Mouse (Mus musculus) heart, embryonic 13.5 days (tissue): ENCODE data around the gene Epha2. TPM values are rescaled to one million over a fixed set of nuclear protein-coding genes. Genes with fewer than 3 reads are reported as not detected.

ENCODE experiments used
- ATAC-seq: fragments of 200-750 bp; cut with Nextera tagmentation; 2 replicates; pipeline ENCODE4 v1.8.0; 2017; ENCODE audit warnings: moderate TSS enrichment; ENCODE audit not compliant: insufficient number of reproducible peaks, low FRiP score, low TSS enrichment; ENCODE audit errors: extremely low read depth
- H3K27ac ChIP-seq: fragments of 300-500 bp; sonication (generic); replicated peaks from 2 replicates; pipeline ENCODE4 v1.5.1; 2015; ENCODE audit warnings: moderate library complexity, mild to moderate bottlenecking, inconsistent platforms
- H3K27me3 ChIP-seq: fragments of 300-500 bp; sonication (generic); replicated peaks from 2 replicates; pipeline ENCODE4 v1.6.1; 2015; ENCODE audit warnings: mild to moderate bottlenecking, inconsistent platforms
- H3K36me3 ChIP-seq: fragments of 300-500 bp; sonication (generic); 2 replicates; pipeline ENCODE4 v1.6.1; 2015; ENCODE audit warnings: mild to moderate bottlenecking, inconsistent platforms
- H3K4me1 ChIP-seq: fragments of 300-500 bp; sonication (generic); 2 replicates; pipeline ENCODE4 v1.6.1; 2015; ENCODE audit warnings: inconsistent platforms
- H3K4me2 ChIP-seq: fragments of 300-500 bp; sonication (generic); 2 replicates; pipeline ENCODE4 v1.6.1; 2015; ENCODE audit warnings: inconsistent platforms, mild to moderate bottlenecking, moderate library complexity
- H3K4me3 ChIP-seq: fragments of 300-500 bp; sonication (generic); 2 replicates; pipeline ENCODE4 v1.5.1; 2015; ENCODE audit warnings: moderate library complexity, mild to moderate bottlenecking, inconsistent platforms
- H3K9ac ChIP-seq: fragments of 300-500 bp; sonication (generic); 2 replicates; pipeline ENCODE4 v1.6.1; 2015; ENCODE audit warnings: inconsistent platforms, mild to moderate bottlenecking, moderate library complexity
- H3K9me3 ChIP-seq: fragments of 300-500 bp; sonication (generic); 2 replicates; pipeline ENCODE4 v1.6.1; 2016; ENCODE audit warnings: inconsistent platforms
- WGBS: fragments of 180-500 bp; shearing (Covaris S2); methylation state at CpG from one replicate; pipeline ENCODE4 v1.1.7; 2015; ENCODE audit warnings: mixed read lengths; 5-methylcytosine and 5-hydroxymethylcytosine counted together
- polyA plus RNA-seq: library from polyadenylated mRNA; unstranded; fragments of >200 nt; fragmentation: Nextera tagmentation; extraction: Ambion mirVana; gene quantifications from 2 replicates; pipeline ENCODE4 v1.2.1, GENCODE M21; 2015

Epha2 gene
- polyA plus RNA-seq, 1 experiment from 2014 or later, result 4.0 TPM

DNA sequence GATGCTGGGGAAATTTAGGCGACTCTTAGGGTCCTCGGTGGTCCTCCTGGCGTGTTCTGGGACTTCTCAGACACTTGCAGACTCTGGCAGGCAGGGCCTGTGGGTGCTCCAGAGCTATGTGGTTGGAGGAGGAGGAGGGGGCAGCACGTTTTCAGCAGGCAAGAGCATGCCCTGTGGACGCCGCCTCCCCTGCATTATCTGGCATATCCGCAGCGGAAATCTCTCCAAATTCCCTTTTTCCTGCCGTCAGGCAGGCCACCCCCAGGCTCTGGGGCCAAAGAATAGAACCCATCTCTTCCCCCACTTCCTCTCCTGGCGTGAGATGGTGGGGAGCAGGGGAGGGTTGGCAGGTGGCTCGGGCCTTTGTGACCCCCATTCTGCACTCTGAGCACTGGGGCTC, 12.9 kb downstream of the Epha2 start:
- peak overlapping the region; percentile 6; the same call in 1 of the 2 replicates for H3K4me2 ChIP-seq
- H3K4me1 ChIP-seq, result peaks cover 79% of the 10 kb centered on the region
- H3K36me3 ChIP-seq, result peaks cover 32% of the 10 kb centered on the region
- no peaks in the 10 kb centered on the region for H3K27me3 ChIP-seq
- peak overlapping the region; percentile 97 for H3K27ac ChIP-seq
- H3K9ac ChIP-seq, result peak overlapping the region; percentile 42
- no peaks in the 10 kb centered on the region for H3K9me3 ChIP-seq
- 45% methylated on average over 11 of the region's 11 CpGs for WGBS
- no peak overlapping the region for H3K4me3 ChIP-seq
- ATAC-seq, result no peak

DNA sequence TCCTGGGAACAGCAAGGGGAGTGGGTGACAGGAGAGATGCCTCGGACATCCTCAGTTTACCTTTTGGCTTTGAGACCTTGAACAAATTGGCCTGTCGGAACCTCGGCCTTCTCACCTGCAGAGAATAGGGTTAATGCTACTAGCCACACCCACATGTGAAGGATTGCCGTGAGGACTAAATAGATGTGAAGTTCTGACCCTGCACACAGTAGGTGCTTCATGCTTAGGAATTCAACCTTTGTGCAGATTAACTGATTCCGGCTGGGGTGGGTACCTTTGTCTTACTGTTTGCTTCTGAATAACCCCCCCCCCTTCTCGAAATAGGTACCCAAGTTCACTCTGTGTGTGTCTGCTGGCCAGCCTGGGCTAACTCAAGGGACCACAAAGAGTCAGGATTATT, 13.7 kb downstream of the Epha2 start:
- Histone ChIP-seq H3K4me2 (no peak overlapping the region), H3K4me1 (peaks cover 71% of the 10 kb centered on the region), H3K27me3 (no peaks in the 10 kb centered on the region), H3K36me3 (peaks cover 33% of the 10 kb centered on the region), H3K9ac (no peak overlapping the region), H3K9me3 (no peaks in the 10 kb centered on the region), H3K27ac (peak overlapping the region; percentile 97), H3K4me3 (no peak overlapping the region)
- ATAC-seq, result no peak
- 73% methylated on average over 6 of the region's 6 CpGs for WGBS

DNA sequence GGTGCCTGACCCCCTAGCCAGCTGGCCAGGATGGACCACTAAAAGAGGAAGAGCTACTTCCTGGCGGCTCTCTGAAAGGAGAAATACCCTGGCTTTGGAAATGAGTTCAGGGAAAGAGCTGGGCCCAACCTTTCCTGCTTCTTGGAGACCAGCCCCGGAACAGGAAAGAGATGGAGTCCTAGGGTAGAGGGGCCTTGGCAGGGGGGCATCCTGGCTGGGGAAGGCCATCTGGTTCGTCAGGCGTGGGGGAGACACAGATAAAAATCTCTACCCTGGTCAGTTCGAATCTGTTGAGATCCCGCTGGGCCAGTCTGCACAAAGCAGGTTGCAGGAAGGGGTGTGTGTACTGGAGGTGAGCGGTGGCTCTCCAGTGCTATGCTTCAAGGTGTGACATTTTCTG, 15.0 kb downstream of the Epha2 start:
- Histone ChIP-seq H3K4me1 (peaks cover 58% of the 10 kb centered on the region), H3K27ac (peak overlapping the region; percentile 59), H3K9ac (peak overlapping the region; percentile 10; the same call in 1 of the 2 replicates), H3K27me3 (no peaks in the 10 kb centered on the region), H3K4me3 (no peak overlapping the region), H3K36me3 (peaks cover 44% of the 10 kb centered on the region), H3K4me2 (no peak overlapping the region), H3K9me3 (no peaks in the 10 kb centered on the region)
- 51% methylated on average over 7 of the region's 7 CpGs for WGBS
- no peak for ATAC-seq

DNA sequence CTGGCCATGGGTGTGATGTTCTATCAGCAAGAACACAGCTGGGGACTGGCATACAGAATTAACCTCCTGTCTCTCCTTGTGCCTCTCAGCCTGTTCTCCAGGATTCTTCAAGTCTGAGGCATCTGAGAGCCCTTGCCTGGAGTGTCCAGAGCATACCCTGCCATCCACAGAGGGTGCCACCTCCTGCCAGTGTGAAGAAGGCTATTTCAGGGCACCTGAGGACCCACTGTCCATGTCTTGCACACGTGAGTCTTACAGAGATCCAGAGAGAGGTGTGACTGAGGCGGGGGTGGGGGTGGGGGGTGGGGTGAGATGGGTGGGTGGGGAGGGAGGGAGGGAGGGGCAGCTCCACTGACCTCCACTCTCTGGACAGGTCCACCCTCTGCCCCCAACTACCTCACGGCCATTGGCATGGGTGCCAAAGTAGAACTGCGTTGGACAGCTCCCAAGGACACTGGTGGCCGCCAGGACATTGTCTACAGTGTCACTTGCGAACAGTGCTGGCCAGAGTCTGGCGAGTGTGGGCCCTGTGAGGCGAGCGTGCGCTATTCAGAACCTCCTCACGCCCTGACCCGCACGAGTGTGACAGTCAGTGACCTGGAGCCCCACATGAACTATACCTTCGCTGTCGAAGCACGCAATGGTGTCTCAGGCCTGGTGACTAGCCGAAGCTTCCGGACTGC, 15.6 kb downstream of the Epha2 start:
- 0 out of 2 replicates have a peak overlapping the region, but pooled peaks have one; percentile 59 for H3K27ac ChIP-seq
- ATAC-seq, result no peak
- H3K4me3 ChIP-seq, result no peak overlapping the region
- H3K4me1 ChIP-seq, result peaks cover 52% of the 10 kb centered on the region
- WGBS, result 73% methylated on average over 18 of the region's 18 CpGs
- H3K9ac ChIP-seq, result peak overlapping the region; percentile 10; the same call in 1 of the 2 replicates
- H3K9me3 ChIP-seq, result no peaks in the 10 kb centered on the region
- peaks cover 50% of the 10 kb centered on the region for H3K36me3 ChIP-seq
- no peak overlapping the region for H3K4me2 ChIP-seq
- H3K27me3 ChIP-seq, result no peaks in the 10 kb centered on the region

DNA sequence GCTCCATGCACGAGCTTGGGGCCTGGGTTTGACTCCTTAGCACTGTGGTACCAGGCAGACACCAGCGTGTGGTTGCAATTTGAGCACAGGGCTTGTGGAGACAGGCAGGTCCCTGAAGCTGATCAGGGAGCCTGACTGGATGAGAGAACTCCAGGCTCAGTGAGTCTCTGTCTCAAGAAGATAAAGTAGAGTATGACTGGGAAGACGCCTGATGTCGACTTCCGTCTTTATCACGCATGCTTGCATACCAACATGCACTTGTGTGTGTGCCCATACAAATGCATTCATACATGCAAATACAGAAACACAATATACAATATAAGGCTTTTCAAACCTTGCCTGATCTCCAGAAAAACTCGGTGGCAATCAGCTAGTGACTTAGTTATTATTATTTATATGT, 16.9 kb downstream of the Epha2 start:
- WGBS, result 71% methylated on average over 7 of the region's 7 CpGs
- H3K36me3 ChIP-seq, result peaks cover 63% of the 10 kb centered on the region
- no peak for ATAC-seq

DNA sequence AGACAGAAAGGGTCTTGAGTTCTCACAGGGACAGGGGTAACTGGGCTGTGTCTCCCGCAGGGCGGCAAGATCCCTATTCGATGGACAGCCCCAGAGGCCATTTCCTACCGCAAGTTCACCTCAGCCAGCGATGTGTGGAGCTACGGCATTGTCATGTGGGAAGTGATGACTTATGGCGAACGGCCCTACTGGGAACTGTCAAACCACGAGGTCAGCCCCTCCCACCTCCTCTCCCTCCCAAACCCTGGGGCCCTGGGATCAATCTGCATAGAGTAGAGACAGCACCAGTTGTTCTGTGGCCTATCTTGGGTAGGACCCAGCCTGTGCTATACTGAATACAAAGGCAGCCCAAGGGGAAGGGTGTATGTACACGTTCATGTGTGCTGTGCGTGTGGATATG, 21.5 kb downstream of the Epha2 start:
- peaks cover 84% of the 10 kb centered on the region for H3K36me3 ChIP-seq
- H3K4me3 ChIP-seq, result no peak overlapping the region
- H3K4me2 ChIP-seq, result no peak overlapping the region
- H3K27me3 ChIP-seq, result no peaks in the 10 kb centered on the region
- no peak overlapping the region for H3K9ac ChIP-seq
- H3K27ac ChIP-seq, result no peak overlapping the region
- no peaks in the 10 kb centered on the region for H3K9me3 ChIP-seq
- ATAC-seq, result 0 out of 2 replicates have a peak, but pooled peaks have one; percentile 3
- 69% methylated on average over 11 of the region's 11 CpGs for WGBS
- H3K4me1 ChIP-seq, result peaks cover 31% of the 10 kb centered on the region

More for the DNA sequence above, 16.9 kb downstream of the Epha2 start:
- Histone ChIP-seq H3K27me3 (no peaks in the 10 kb centered on the region), H3K9ac (no peak overlapping the region), H3K4me3 (no peak overlapping the region), H3K9me3 (no peaks in the 10 kb centered on the region), H3K4me1 (peaks cover 39% of the 10 kb centered on the region), H3K4me2 (no peak overlapping the region), H3K27ac (no peak overlapping the region)

DNA sequence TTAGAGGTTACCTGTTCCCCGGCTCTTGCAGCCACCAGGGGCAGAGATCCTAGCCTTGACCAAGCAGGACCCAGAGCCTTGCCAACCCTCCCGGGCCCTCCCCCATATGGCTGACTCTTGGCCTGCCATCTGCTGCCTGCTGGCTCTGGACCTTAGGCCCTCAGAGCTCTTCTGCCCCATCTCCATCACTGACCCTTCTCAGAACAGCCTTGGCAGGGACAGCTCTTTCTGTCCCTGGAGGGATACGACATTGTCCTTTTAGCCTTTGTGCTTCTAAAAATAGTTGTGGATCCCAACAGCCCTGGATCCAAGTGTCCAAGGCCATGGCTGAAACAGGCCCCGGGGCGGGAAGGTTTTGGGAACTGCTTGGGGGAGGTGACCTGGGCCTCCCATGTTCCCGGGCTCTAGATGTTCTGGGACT, 23.7 kb downstream of the Epha2 start:
- peak overlapping the region; percentile 77 for H3K27ac ChIP-seq
- H3K9ac ChIP-seq, result no peak overlapping the region
- 59% methylated on average over 6 of the region's 6 CpGs for WGBS
- H3K4me3 ChIP-seq, result no peak overlapping the region
- no peaks in the 10 kb centered on the region for H3K27me3 ChIP-seq
- no peak for ATAC-seq
- H3K36me3 ChIP-seq, result peaks cover 78% of the 10 kb centered on the region
- H3K4me1 ChIP-seq, result peaks cover 31% of the 10 kb centered on the region
- no peaks in the 10 kb centered on the region for H3K9me3 ChIP-seq
- no peak overlapping the region for H3K4me2 ChIP-seq

DNA sequence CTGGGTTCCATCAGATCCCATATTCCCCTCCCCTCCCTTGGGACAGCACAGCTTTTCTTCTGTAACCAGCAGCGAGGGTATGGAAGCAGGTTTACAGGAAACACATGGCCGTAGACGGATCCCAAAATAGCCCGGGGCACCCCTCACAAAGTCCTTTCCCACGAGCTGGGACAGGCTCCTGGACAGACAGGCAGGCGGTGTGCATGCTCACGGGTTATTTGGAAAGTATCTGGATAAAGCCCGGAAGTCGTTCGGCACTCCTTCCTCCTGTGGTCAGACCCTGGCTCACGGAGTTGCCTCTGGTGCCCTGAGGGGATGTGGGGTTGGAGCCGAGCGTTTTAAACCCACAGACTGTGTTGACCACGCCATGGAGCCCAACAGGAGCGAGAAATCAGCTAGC, 24.6 kb downstream of the Epha2 start:
- Histone ChIP-seq H3K27me3 (no peaks in the 10 kb centered on the region), H3K27ac (peak overlapping the region; percentile 77), H3K4me1 (peaks cover 31% of the 10 kb centered on the region), H3K4me2 (0 out of 2 replicates have a peak overlapping the region, but pooled peaks have one; percentile 14), H3K4me3 (no peak overlapping the region), H3K36me3 (peaks cover 72% of the 10 kb centered on the region), H3K9ac (peak overlapping the region; percentile 44), H3K9me3 (no peaks in the 10 kb centered on the region)
- ATAC-seq, result no peak
- 21% methylated on average over 15 of the region's 15 CpGs for WGBS

DNA sequence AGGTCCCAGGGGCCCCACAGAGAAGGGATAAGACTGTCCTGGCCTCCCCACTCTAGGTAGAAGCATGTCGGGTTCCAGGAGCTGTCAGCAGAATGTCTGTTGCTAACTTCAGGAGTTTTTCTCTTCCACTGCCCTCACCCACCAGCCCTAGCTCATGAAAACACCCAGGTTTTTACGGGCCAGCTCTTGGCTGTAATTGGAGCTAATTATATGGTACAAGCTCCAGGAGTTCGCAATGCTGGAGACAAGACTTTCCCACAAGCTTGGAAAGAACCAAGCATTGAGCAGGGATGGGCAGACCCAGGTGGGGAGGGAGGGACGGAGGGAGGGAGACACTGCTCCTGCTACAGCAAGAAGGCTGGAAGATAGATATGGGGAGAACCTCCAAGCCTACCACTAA, 26.0 kb downstream of the Epha2 start:
- peaks cover 31% of the 10 kb centered on the region for H3K4me1 ChIP-seq
- 0 out of 2 replicates have a peak overlapping the region, but pooled peaks have one; percentile 26 for H3K27ac ChIP-seq
- no peak overlapping the region for H3K4me3 ChIP-seq
- no peaks in the 10 kb centered on the region for H3K27me3 ChIP-seq
- H3K36me3 ChIP-seq, result peaks cover 57% of the 10 kb centered on the region
- H3K9ac ChIP-seq, result 0 out of 2 replicates have a peak overlapping the region, but pooled peaks have one; percentile 9
- ATAC-seq, result no peak
- H3K9me3 ChIP-seq, result no peaks in the 10 kb centered on the region
- WGBS, result 61% methylated on average over 4 of the region's 4 CpGs
- H3K4me2 ChIP-seq, result no peak overlapping the region

DNA sequence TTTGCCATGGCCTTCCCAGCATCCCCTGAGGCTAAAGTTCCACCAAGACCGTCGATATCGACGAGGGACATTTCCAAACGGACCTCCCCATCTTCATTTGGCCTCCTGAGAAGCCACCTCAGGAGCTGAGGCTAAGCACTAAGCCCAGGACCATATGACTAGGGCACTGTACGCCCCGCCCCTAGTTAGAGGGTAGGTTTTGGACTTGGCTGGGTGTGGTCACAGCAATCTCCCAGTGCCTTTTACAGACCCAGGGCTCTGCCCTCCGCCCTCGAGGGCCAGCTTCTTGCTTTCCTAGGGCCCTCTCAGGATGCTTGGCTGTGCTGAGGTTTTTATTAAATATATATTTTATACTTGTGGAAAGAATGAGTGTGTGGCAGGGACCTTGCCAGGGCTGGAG, 27.7 kb downstream of the Epha2 start:
- Histone ChIP-seq H3K9me3 (no peaks in the 10 kb centered on the region), H3K27ac (no peak overlapping the region), H3K36me3 (peaks cover 40% of the 10 kb centered on the region), H3K4me1 (peaks cover 31% of the 10 kb centered on the region), H3K4me2 (no peak overlapping the region), H3K9ac (no peak overlapping the region), H3K27me3 (no peaks in the 10 kb centered on the region), H3K4me3 (no peak overlapping the region)
- no peak for ATAC-seq
- 78% methylated on average over 9 of the region's 9 CpGs for WGBS

DNA sequence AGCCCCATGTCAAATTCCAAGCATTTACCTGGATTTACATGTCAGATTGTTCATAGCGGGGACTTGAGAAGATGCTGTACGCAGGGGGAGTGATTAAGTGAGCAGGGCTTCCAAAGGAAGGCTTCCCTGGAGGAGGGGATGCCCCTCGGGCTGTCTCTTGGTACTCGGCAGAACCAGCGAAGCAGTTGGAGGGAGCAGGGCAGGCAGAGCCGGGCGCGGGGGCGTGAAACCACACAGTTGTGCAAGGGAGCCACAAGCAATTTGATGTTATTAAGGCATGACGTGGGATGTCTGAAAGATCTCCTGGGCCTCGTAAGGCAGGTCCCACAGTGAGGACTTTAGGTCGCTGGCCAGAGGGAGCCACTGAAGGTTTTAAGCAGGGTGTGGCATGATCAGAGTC, 28.9 kb downstream of the Epha2 start:
- H3K9ac ChIP-seq, result no peak overlapping the region
- H3K27ac ChIP-seq, result no peak overlapping the region
- H3K9me3 ChIP-seq, result no peaks in the 10 kb centered on the region
- H3K4me3 ChIP-seq, result no peak overlapping the region
- no peak for ATAC-seq
- WGBS, result 59% methylated on average over 12 of the region's 12 CpGs
- peaks cover 32% of the 10 kb centered on the region for H3K36me3 ChIP-seq
- H3K27me3 ChIP-seq, result no peaks in the 10 kb centered on the region
- no peak overlapping the region for H3K4me2 ChIP-seq
- H3K4me1 ChIP-seq, result peaks cover 32% of the 10 kb centered on the region

DNA sequence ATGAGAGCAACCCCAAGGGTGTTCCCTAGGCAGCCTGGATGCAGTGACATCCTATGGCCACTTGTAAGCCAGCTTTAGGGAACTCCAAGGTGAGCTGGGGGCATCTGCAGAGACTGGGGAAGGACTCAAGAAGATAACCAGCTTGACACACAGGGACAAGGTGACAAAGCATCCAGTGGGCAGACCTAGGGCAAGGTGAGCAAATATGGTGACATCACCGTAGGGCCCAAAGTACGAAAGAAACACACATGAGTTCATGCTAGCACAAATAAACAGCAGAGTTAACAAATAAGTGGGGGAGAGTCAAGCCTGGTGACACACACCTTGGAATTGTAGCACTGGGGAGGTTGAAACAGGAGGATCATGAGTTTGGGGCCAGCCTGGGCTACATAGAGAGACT, 30.4 kb downstream of the Epha2 start:
- WGBS, result 95% methylated on average over 2 of the region's 2 CpGs
- Histone ChIP-seq H3K27ac (no peak overlapping the region), H3K9me3 (no peaks in the 10 kb centered on the region), H3K9ac (no peak overlapping the region), H3K4me2 (no peak overlapping the region), H3K36me3 (peaks cover 18% of the 10 kb centered on the region), H3K27me3 (no peaks in the 10 kb centered on the region), H3K4me3 (no peak overlapping the region), H3K4me1 (peaks cover 32% of the 10 kb centered on the region)
- ATAC-seq, result no peak
